ENCODE assay signal across 32 mouse cellular contexts in genomic region chr4:73366534-73366933, GRCm38 (mm10). TPM values are rescaled to one million over a fixed set of nuclear protein-coding genes. Genes with fewer than 3 reads are reported as not detected.
A peak's percentile ranks its signal among the peaks of the same experiment; 100 is the strongest.
DNase-seq lines count a peak whose midpoint lies in the region; ATAC-seq and TF ChIP-seq lines count a peak whose summit lies in the region.
"Had no signal": no experiment of that assay in that cellular context is flagged by ENCODE, and none has a peak within 500 bp of the region (broad histone marks: within the 10 kb centered on the region; RNA-seq: fewer than 3 reads in every experiment).

No protein-coding gene starts in this region.

- ATAC-seq in forebrain, embryonic 11.5 days (replicated peaks; ENCODE audit: low FRiP score) = peak; percentile 94
- ATAC-seq in forebrain, postnatal 0 days = no peak
- ATAC-seq in forebrain, embryonic 13.5 days = peak; percentile 33; the same call in 1 of the 2 replicates
- peak; percentile 87 for ATAC-seq in hindbrain, embryonic 12.5 days (ENCODE audit: low FRiP score)
- ATAC-seq in midbrain, embryonic 15.5 days (replicated peaks) = 0 out of 2 replicates have a peak, but pooled peaks have one; percentile 50
- ATAC-seq: intestine, embryonic 15.5 days; liver, embryonic 12.5 days; Patski had no signal

- H3K4me3 ChIP-seq in forebrain, embryonic 11.5 days (ENCODE audit: low read depth, low read length) = no peak overlapping the region
- H3K4me3 ChIP-seq in forebrain, postnatal 0 days (ENCODE audit: low read depth, low read length) = no peak overlapping the region
- H3K4me3 ChIP-seq in forebrain, embryonic 13.5 days = no peak overlapping the region
- no peak overlapping the region for H3K4me3 ChIP-seq in hindbrain, embryonic 12.5 days
- no peak overlapping the region for H3K4me3 ChIP-seq in midbrain, embryonic 15.5 days
- H3K4me3 ChIP-seq: embryonic facial prominence, embryonic 15.5 days; heart, embryonic 10.5 days; intestine, embryonic 15.5 days; limb, embryonic 13.5 days; liver, embryonic 12.5 days; neural tube, embryonic 15.5 days had no signal

- peak; percentile 66 for DNase-seq in forebrain, embryonic 11.5 days (ENCODE audit: low spot score)
- no peak for DNase-seq in forebrain, postnatal 0 days
- DNase-seq in cerebellum, adult 9-11 months = no peak
- DNase-seq in left cerebral cortex, adult 18-20 months (ENCODE audit: low spot score in 2 of 2) = no peak
- DNase-seq: B cell, adult 2 months; cerebellum, adult 8-10 months; gastrocnemius, postnatal 10 days; kidney, adult 8-10 months; kidney, postnatal 10 days; lung, adult 18-20 months; lung, postnatal 10 days had no signal

- H3K27ac ChIP-seq in forebrain, embryonic 11.5 days (ENCODE audit: low read depth, low read length) = no peak overlapping the region
- H3K27ac ChIP-seq in forebrain, postnatal 0 days (ENCODE audit: low read depth, low read length) = no peak overlapping the region
- no peak overlapping the region for H3K27ac ChIP-seq in forebrain, embryonic 13.5 days
- no peak overlapping the region for H3K27ac ChIP-seq in hindbrain, embryonic 12.5 days
- H3K27ac ChIP-seq in midbrain, embryonic 15.5 days = no peak overlapping the region
- H3K27ac ChIP-seq: embryonic facial prominence, embryonic 15.5 days; heart, embryonic 10.5 days; intestine, embryonic 15.5 days; limb, embryonic 13.5 days; liver, embryonic 12.5 days; neural tube, embryonic 15.5 days; stomach, postnatal 0 days had no signal

- H3K9ac ChIP-seq in forebrain, embryonic 11.5 days (ENCODE audit: low read length) = no peak overlapping the region
- H3K9ac ChIP-seq in forebrain, postnatal 0 days = no peak overlapping the region
- H3K9ac ChIP-seq in forebrain, embryonic 13.5 days = no peak overlapping the region
- H3K9ac ChIP-seq in hindbrain, embryonic 12.5 days = no peak overlapping the region
- no peak overlapping the region for H3K9ac ChIP-seq in midbrain, embryonic 15.5 days
- H3K9ac ChIP-seq: embryonic facial prominence, embryonic 15.5 days; intestine, embryonic 15.5 days; limb, embryonic 13.5 days; liver, embryonic 12.5 days; neural tube, embryonic 15.5 days had no signal

- no peaks in the 10 kb centered on the region for H3K27me3 ChIP-seq in forebrain, embryonic 11.5 days (ENCODE audit: control insufficient read depth, insufficient read depth, low read length)
- H3K27me3 ChIP-seq in forebrain, postnatal 0 days (ENCODE audit: insufficient read depth, low read length) = no peaks in the 10 kb centered on the region
- H3K27me3 ChIP-seq in forebrain, embryonic 13.5 days = no peaks in the 10 kb centered on the region
- no peaks in the 10 kb centered on the region for H3K27me3 ChIP-seq in hindbrain, embryonic 12.5 days
- H3K27me3 ChIP-seq in midbrain, embryonic 15.5 days (replicated peaks) = no peaks in the 10 kb centered on the region
- H3K27me3 ChIP-seq: CH12.LX; embryonic facial prominence, embryonic 15.5 days; intestine, embryonic 15.5 days; limb, embryonic 13.5 days; liver, embryonic 12.5 days; neural tube, embryonic 15.5 days; Patski had no signal

- TF ChIP-seq CTCF in forebrain, postnatal 0 days (IDR thresholded peaks at IDR 0.05; ENCODE audit: low read depth) = no peak

- no peak overlapping the region for H3K4me2 ChIP-seq in forebrain, embryonic 11.5 days (ENCODE audit: low read depth, low read length, severe bottlenecking)
- H3K4me2 ChIP-seq in forebrain, postnatal 0 days (ENCODE audit: low read depth) = no peak overlapping the region
- H3K4me2 ChIP-seq in forebrain, embryonic 13.5 days = no peak overlapping the region
- H3K4me2 ChIP-seq in hindbrain, embryonic 12.5 days (replicated peaks) = no peak overlapping the region
- H3K4me2 ChIP-seq in midbrain, embryonic 15.5 days = no peak overlapping the region
- H3K4me2 ChIP-seq: embryonic facial prominence, embryonic 15.5 days; intestine, embryonic 15.5 days; limb, embryonic 13.5 days; liver, embryonic 12.5 days; neural tube, embryonic 15.5 days had no signal

- H3K9me3 ChIP-seq in forebrain, embryonic 11.5 days (ENCODE audit: control insufficient read depth, low read length) = no peaks in the 10 kb centered on the region
- no peaks in the 10 kb centered on the region for H3K9me3 ChIP-seq in forebrain, postnatal 0 days (ENCODE audit: low read length)
- no peaks in the 10 kb centered on the region for H3K9me3 ChIP-seq in forebrain, embryonic 13.5 days (replicated peaks)
- H3K9me3 ChIP-seq in hindbrain, embryonic 12.5 days (replicated peaks) = no peaks in the 10 kb centered on the region
- no peaks in the 10 kb centered on the region for H3K9me3 ChIP-seq in midbrain, embryonic 15.5 days
- H3K9me3 ChIP-seq: embryonic facial prominence, embryonic 15.5 days; G1E; heart, embryonic 10.5 days; intestine, embryonic 15.5 days; limb, embryonic 13.5 days; liver, embryonic 12.5 days; neural tube, embryonic 15.5 days had no signal

- WGBS in forebrain, embryonic 11.5 days = 5% methylated on average over 3 of the region's 3 CpGs
- WGBS in forebrain, postnatal 0 days = 3% methylated on average over 3 of the region's 3 CpGs
- 5% methylated on average over 3 of the region's 3 CpGs for WGBS in forebrain, embryonic 13.5 days
- WGBS in hindbrain, embryonic 12.5 days = 22% methylated on average over 3 of the region's 3 CpGs
- WGBS in midbrain, embryonic 15.5 days = 8% methylated on average over 3 of the region's 3 CpGs

- H3K4me1 ChIP-seq in forebrain, embryonic 11.5 days (replicated peaks; ENCODE audit: control insufficient read depth, insufficient read depth, low read length) = no peaks in the 10 kb centered on the region
- no peaks in the 10 kb centered on the region for H3K4me1 ChIP-seq in forebrain, postnatal 0 days (ENCODE audit: insufficient read depth)
- peaks cover 3% of the 10 kb centered on the region for H3K4me1 ChIP-seq in forebrain, embryonic 13.5 days
- H3K4me1 ChIP-seq in hindbrain, embryonic 12.5 days = no peaks in the 10 kb centered on the region
- H3K4me1 ChIP-seq in midbrain, embryonic 15.5 days = no peaks in the 10 kb centered on the region
- H3K4me1 ChIP-seq: embryonic facial prominence, embryonic 15.5 days; heart, embryonic 10.5 days; intestine, embryonic 15.5 days; limb, embryonic 13.5 days; liver, embryonic 12.5 days; neural tube, embryonic 15.5 days had no signal

- no peaks in the 10 kb centered on the region for H3K36me3 ChIP-seq in forebrain, embryonic 11.5 days (ENCODE audit: control insufficient read depth, insufficient read depth, low read length)
- H3K36me3 ChIP-seq in forebrain, postnatal 0 days (ENCODE audit: insufficient read depth) = no peaks in the 10 kb centered on the region
- H3K36me3 ChIP-seq in forebrain, embryonic 13.5 days (ENCODE audit: poor library complexity, severe bottlenecking) = no peaks in the 10 kb centered on the region
- no peaks in the 10 kb centered on the region for H3K36me3 ChIP-seq in hindbrain, embryonic 12.5 days
- no peaks in the 10 kb centered on the region for H3K36me3 ChIP-seq in midbrain, embryonic 15.5 days (replicated peaks)
- H3K36me3 ChIP-seq: embryonic facial prominence, embryonic 15.5 days; G1E; heart, embryonic 10.5 days; intestine, embryonic 15.5 days; limb, embryonic 13.5 days; liver, embryonic 12.5 days; neural tube, embryonic 15.5 days had no signal

RNA-seq across cellular contexts. Expression of gene Gm11487, which starts 38.3 kb away (rescaled TPM):
- polyA plus RNA-seq in forebrain, embryonic 11.5 days (2014; fragmentation: Nextera tagmentation; extraction: Ambion mirVana) = not detected in 2 replicates
- total RNA-seq in forebrain, postnatal 0 days (2014; rRNA removed) = not detected in 2 replicates
- not detected in 2 replicates for polyA plus RNA-seq in forebrain, postnatal 0 days (2015; fragmentation: Nextera tagmentation; extraction: Ambion mirVana)
- not detected in 2 replicates for polyA plus RNA-seq in forebrain, embryonic 13.5 days (2015; fragmentation: Nextera tagmentation; extraction: Ambion mirVana)
- polyA plus RNA-seq in hindbrain, embryonic 12.5 days (2016; fragmentation: Nextera tagmentation; extraction: Ambion mirVana) = not detected in 2 replicates
- polyA plus RNA-seq in midbrain, embryonic 15.5 days (2015; fragmentation: Nextera tagmentation; extraction: Ambion mirVana) = not detected in 2 replicates
- total RNA-seq in left cerebral cortex, adult 18-20 months (2021) = not detected
- total RNA-seq: adrenal gland, adult 18-20 months; CH12.LX; common myeloid progenitor, adult 5-6 weeks; G1E; gastrocnemius, postnatal 10 days; granulocyte monocyte progenitor cell, adult 5-6 weeks; hematopoietic stem cell, adult 5-6 weeks; layer of hippocampus, postnatal 14 days; left cerebral cortex, postnatal 14 days had no signal
- polyA plus RNA-seq: embryonic facial prominence, embryonic 15.5 days; G1E; heart, embryonic 10.5 days; heart, embryonic 16.5 days; intestine, embryonic 15.5 days; limb, embryonic 13.5 days; liver, embryonic 12.5 days; neural tube, embryonic 15.5 days; Patski; stomach, postnatal 0 days; thymus, postnatal 0 days had no signal
